Mouse (Mus musculus): Measurements from ENCODE around the gene Vmn1r214.

The Vmn1r214 gene

DNA sequence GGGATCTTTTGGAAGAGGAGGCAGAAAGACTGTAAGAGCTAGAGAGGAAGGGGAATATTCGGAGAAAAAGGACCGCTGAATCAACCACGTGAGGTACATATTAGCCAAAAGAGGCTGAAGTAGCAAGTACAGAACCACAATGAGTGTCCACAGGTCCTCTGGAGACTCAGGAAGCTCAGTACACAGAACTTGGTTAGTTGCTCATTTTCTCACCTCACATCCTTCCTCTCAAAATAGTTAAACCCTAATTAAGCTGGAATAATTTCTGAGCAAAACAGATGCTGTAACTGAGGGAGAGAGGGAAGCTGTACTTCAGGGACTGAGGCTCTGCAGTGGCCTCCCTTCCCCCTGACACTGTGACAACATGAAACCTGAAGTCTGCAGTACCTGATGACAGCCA is at the start of gene Vmn1r214:
TSS of gene Vmn1r214 (plus strand) at position 301 of the 400 bp plus-strand sequence.
- DNase-seq (ENCODE audit: low read depth, low spot score): no peak

GRCm38 (mm10) chr13:22990214-22990891 is 39.9 kb upstream of the Vmn1r214 start:
- no peak for DNase-seq (ENCODE audit: low read depth, low spot score)

- DNase-seq (ENCODE audit: low read depth, low spot score): no peak
Observed at GRCm38 (mm10) chr13:22992178-22992700, 38.0 kb upstream of the Vmn1r214 start.

DNA sequence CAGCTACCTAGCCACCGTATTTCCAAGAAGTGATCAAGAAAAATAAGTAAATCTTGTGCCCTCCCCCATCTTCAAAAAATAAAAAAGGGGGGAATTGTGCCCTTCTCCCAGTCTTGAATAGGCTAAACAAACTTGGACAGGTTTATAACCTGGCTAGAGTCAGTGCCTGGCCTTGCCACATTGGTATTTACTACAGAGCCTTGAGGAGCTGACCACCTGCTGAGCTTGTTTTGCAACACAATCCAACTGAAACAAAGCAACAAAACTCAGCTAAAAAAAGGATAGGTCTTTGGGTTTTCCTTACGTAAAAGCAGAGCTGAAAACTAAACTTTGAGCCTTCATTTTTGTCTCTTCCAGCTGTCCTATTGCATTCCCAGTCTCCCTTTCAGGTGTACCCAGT is 37.5 kb upstream of the Vmn1r214 start:
- DNase-seq (ENCODE audit: low read depth, low spot score): no peak

- DNase-seq (ENCODE audit: low read depth, low spot score): no peak
Observed at GRCm38 (mm10) chr13:23007356-23007755, 22.9 kb upstream of the Vmn1r214 start, which contains the start of gene Vmn1r213. TSS of gene Vmn1r213 (plus strand) at chr13:23007656.

DNA sequence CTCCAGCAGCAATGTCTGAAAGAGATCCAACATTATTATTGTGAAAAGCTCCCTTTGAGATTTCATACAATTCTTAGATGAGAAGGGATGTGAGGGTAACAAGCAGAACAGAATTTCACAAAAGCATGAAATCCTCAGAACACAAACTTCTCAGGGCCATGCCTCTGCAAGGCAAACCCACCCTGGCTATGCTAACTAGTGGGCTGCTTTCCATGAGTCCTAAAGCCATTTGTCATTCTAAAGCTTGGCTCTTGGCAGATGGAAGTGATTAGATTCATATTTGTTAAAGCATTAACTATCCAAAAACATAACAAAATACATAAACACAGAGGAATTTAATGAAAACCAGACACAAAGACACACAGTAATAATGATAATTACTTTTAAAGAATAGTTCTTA is 12.1 kb upstream of the Vmn1r214 start:
- DNase-seq (ENCODE audit: low read depth, low spot score): no peak

- no peak for DNase-seq (ENCODE audit: low read depth, low spot score)
Observed at GRCm38 (mm10) chr13:23024812-23025211, 5.4 kb upstream of the Vmn1r214 start.

DNA sequence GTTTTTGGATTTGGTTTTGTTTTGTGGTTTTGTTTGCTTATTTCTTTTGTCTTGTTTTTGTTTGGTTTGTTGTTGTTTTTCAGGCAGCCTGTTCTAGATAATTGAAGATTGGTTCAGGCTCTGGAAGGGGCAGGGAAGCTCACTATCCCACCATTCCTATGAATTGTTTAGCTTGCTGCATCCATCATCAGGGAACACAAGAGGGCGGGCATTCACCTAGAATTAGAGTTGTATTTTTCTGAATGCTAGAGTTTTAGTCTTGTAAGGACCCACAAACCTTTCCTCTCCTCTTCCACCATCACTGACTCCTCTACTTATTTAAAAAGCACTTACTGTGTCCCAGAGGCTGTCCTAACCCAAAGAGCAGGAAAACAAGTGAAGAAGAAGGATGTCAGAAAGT is 27.6 kb downstream of the Vmn1r214 start:
- DNase-seq (ENCODE audit: low read depth, low spot score): no peak

DNA sequence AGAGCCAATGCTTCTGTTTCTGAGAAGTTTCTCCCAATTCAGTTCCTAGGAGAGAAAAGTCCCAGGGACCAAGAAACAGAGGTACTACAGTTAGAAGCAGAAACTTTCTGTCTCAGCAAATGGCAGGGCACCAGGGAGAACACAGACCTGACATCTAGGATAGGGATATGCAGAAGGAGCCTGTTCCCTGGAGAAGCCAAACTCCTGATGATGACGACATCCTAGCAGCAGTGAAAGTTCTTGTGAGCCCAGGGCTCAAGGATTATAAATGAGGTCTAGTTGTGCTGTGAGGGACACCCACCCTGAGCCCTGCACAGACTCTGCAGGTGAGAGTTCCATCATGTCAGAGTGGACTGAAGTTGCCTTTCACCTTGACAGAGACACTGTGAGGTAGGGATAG is 37.5 kb downstream of the Vmn1r214 start, which contains the start of gene Vmn1r215:
TSS of gene Vmn1r215 (plus strand) at position 301 of the 400 bp plus-strand sequence.
- no peak for DNase-seq (ENCODE audit: low read depth, low spot score)

- no peak for DNase-seq (ENCODE audit: low read depth, low spot score)
Observed at GRCm38 (mm10) chr13:23069312-23069711, 39.1 kb downstream of the Vmn1r214 start.
